Mouse (Mus musculus) embryonic facial prominence, embryonic 14.5 days (tissue): ENCODE measurements around the gene Ap1m2. TPM values are rescaled to one million over a fixed set of nuclear protein-coding genes. Genes with fewer than 3 reads are reported as not detected.
A peak's percentile ranks its signal among the peaks of the same experiment; 100 is the strongest.
"Not testable (repeated sequence)": the region's sequence is repeated elsewhere in the genome, so short reads cannot be mapped to it uniquely, and the experiment has no call there.

Experiments
- ATAC-seq: fragments of 200-750 bp; cut with Nextera tagmentation; 2 replicates; pipeline ENCODE4 v1.8.0; 2017; ENCODE audit warnings: low read depth, moderate number of reproducible peaks, moderate TSS enrichment
- DNase-seq: peaks from one replicate; pipeline ENCODE4 v3.0.0-alpha.2; 2015; ENCODE audit warnings: low spot score
- H3K27ac ChIP-seq: fragments of 300-500 bp; sonication (generic); replicated peaks from 2 replicates; pipeline ENCODE4 v1.5.1; 2014; ENCODE audit warnings: low read depth, mild to moderate bottlenecking, low read length, moderate library complexity
- H3K27me3 ChIP-seq: fragments of 300-500 bp; sonication (generic); replicated peaks from 2 replicates; pipeline ENCODE4 v1.6.1; 2014; ENCODE audit warnings: low read length; ENCODE audit not compliant: control insufficient read depth, insufficient read depth
- H3K36me3 ChIP-seq: fragments of 300-500 bp; sonication (generic); 2 replicates; pipeline ENCODE4 v1.6.1; 2014; ENCODE audit warnings: low read length, mixed read lengths; ENCODE audit not compliant: control insufficient read depth, insufficient read depth
- H3K4me1 ChIP-seq: fragments of 300-500 bp; sonication (generic); 2 replicates; pipeline ENCODE4 v1.6.1; 2014; ENCODE audit warnings: antibody characterized with exemption, low read length; ENCODE audit not compliant: control insufficient read depth, insufficient read depth
- H3K4me2 ChIP-seq: fragments of 300-500 bp; sonication (generic); 2 replicates; pipeline ENCODE4 v1.6.1; 2014; ENCODE audit warnings: low read depth, mild to moderate bottlenecking, low read length, moderate library complexity, mixed read lengths
- H3K4me3 ChIP-seq: fragments of 300-500 bp; sonication (generic); 2 replicates; pipeline ENCODE4 v1.5.1; 2014; ENCODE audit warnings: low read depth, mild to moderate bottlenecking, low read length
- H3K9ac ChIP-seq: fragments of 300-500 bp; sonication (generic); 2 replicates; pipeline ENCODE4 v1.6.1; 2014; ENCODE audit warnings: low read depth, mild to moderate bottlenecking, low read length, moderate library complexity, mixed read lengths
- H3K9me3 ChIP-seq: fragments of 300-500 bp; sonication (generic); 2 replicates; pipeline ENCODE4 v1.6.1; 2016; ENCODE audit warnings: low read length; ENCODE audit not compliant: control insufficient read depth
- WGBS: fragments of 180-500 bp; shearing (Covaris S2); extraction: QIAGEN DNeasy Blood & Tissue Kit; methylation state at CpG from one replicate; pipeline ENCODE4 v1.1.7; 2014; 5-methylcytosine and 5-hydroxymethylcytosine counted together
- polyA plus RNA-seq: library from polyadenylated mRNA; unstranded; fragments of >200 nt; fragmentation: Nextera tagmentation; extraction: Ambion mirVana; gene quantifications from 2 replicates; pipeline ENCODE4 v1.2.1, GENCODE M21; 2014

Gene Ap1m2
- polyA plus RNA-seq, 1 experiment from 2014 or later, result 20.8 TPM

DNA sequence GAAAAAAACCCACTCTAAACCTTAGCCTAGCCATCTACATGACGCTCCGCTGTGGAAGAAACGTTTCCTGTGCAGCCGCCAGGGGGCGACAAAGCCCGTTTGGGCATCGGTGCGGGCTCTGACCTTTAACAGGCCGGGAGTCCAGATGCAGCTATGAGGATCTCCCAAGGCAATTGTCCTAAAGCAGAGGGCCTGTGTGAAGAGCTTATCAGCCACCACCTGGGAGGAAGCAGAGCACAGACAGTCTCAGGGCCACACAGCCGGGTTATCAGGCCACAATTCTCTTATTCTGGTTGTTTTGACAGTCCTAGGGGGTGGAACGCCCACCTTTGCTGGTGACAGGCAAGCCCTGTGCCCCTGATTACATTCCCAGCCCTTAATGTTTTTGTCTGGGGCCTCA lies 1.3 kb upstream of the Ap1m2 start:
- Histone ChIP-seq H3K9me3 (no peaks in the 10 kb centered on the region), H3K27ac (no peak overlapping the region), H3K27me3 (peaks cover 17% of the 10 kb centered on the region), H3K9ac (no peak overlapping the region), H3K4me1 (no peaks in the 10 kb centered on the region; the same call in 1 of the 2 replicates), H3K4me2 (no peak overlapping the region), H3K36me3 (no peaks in the 10 kb centered on the region), H3K4me3 (no peak overlapping the region)
- DNase-seq (peak; percentile 84), ATAC-seq (peak; percentile 78)
- WGBS, result 6% methylated on average over 11 of the region's 11 CpGs

DNA sequence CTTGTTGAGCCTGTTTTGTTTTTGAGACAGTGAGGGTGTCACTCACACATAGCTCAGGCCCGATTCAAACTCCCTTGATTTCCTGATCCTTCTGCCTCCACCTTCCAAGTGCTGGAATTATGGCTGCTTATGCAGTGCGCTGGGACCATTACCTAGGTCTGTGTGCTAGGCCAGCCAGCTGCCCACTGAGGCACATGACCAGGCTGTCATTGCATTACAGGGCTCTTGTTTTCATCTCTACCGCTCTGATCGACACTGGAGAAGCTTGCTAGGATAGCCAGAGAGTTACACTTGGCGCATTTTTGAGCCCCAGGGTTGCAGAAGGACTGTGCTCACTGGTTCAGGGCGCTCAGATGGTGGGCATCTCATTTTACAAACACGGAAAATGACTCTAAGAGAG lies 442 bp downstream of the Ap1m2 start:
- H3K27ac ChIP-seq, result no peak overlapping the region
- 23% methylated on average over 7 of the region's 7 CpGs for WGBS
- H3K4me2 ChIP-seq, result peak overlapping the region; percentile 38
- H3K36me3 ChIP-seq, result no peaks in the 10 kb centered on the region
- ATAC-seq (peak; percentile 1; the same call in 1 of the 2 replicates), DNase-seq (no peak)
- no peaks in the 10 kb centered on the region; the same call in 1 of the 2 replicates for H3K4me1 ChIP-seq
- peaks cover 17% of the 10 kb centered on the region for H3K27me3 ChIP-seq
- no peaks in the 10 kb centered on the region for H3K9me3 ChIP-seq
- H3K4me3 ChIP-seq, result peak overlapping the region; percentile 41
- H3K9ac ChIP-seq, result peak overlapping the region; percentile 41; the same call in 1 of the 2 replicates

DNA sequence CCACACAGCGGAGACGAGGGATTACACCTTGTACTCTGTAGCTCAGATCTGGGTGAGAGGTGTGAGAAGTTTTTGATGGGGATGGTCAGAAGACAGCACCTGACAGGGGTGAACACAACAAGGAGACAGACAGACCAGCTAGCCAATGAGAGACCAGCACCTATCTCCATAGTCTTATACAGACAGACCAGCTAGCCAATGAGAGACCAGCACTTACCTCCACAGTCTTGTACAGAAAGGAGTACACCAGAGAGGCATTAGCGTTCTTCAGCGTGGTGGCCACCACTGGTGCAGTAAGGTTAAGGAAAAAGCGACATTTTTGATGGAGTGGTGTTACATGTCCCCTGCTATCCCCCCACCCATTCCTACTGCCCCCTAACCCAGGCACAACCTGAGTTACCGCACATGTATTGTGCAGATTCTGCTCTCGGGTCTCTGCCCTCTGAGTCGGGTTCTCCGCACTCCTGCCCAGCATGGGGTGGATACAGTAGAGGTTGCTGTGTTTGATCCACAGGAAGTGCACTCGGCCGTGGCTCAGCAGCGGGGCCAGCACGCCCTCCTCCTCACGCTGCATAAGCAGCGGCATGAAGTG lies 2.9 kb downstream of the Ap1m2 start:
- Histone ChIP-seq H3K4me1 (no peaks in the 10 kb centered on the region), H3K4me2 (no peak overlapping the region), H3K9ac (no peak overlapping the region), H3K9me3 (no peaks in the 10 kb centered on the region), H3K4me3 (no peak overlapping the region), H3K36me3 (no peaks in the 10 kb centered on the region), H3K27me3 (peaks cover 17% of the 10 kb centered on the region), H3K27ac (no peak overlapping the region)
- no peak for DNase-seq
- 71% methylated on average over 15 of the region's 15 CpGs for whole genome bisulfite sequencing
- no peak for ATAC-seq

DNA sequence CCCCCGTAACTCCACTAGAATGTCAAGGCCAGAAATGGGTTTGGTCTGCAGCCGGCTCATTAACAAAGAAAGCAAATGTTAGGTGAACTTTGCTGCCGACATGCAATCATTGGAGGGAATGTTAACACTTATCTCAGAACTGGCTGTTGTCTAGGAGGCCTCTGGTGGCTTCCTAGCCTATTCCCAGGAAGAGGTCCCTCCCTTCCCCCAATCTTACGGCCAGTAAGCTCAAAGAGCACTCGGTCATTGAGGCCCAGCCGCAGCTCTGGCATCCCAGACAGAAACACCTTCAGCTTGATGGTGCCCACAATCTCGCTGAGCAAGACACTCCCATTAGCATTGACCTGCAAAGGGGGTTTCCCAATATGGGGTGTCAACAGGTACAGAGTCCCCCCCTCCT lies 7.1 kb downstream of the Ap1m2 start:
- no peaks in the 10 kb centered on the region for H3K4me1 ChIP-seq
- peaks cover 4% of the 10 kb centered on the region; the same call in 1 of the 2 replicates for H3K9me3 ChIP-seq
- no peaks in the 10 kb centered on the region for H3K36me3 ChIP-seq
- H3K4me2 ChIP-seq, result no peak overlapping the region
- no peak overlapping the region for H3K4me3 ChIP-seq
- DNase-seq, result no peak
- no peak overlapping the region for H3K9ac ChIP-seq
- H3K27me3 ChIP-seq, result no peaks in the 10 kb centered on the region
- ATAC-seq, result no peak
- WGBS, result 86% methylated on average over 7 of the region's 7 CpGs
- H3K27ac ChIP-seq, result no peak overlapping the region

DNA sequence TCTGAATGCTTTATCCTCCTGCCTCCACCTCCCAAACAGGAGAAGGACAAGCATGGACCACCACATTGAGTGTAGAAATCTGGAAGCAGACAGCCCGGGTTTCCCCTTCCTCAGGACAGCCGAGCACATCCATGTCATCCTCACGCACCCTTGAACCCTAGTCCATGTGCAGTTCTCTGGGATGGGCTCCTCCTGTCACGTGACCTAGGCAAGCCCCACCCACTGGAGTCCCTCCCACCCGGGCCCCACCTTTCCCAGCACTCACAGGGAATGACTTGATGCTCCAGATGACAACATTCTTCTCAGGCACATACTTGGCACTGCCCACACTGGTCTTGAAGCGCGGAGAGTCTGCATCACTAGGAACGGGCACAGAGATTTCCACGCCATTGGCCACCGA lies 13.1 kb downstream of the Ap1m2 start:
- Histone ChIP-seq H3K36me3 (no peaks in the 10 kb centered on the region), H3K4me2 (no peak overlapping the region), H3K27ac (no peak overlapping the region), H3K4me1 (no peaks in the 10 kb centered on the region), H3K9ac (no peak overlapping the region), H3K4me3 (no peak overlapping the region), H3K9me3 (peaks cover 4% of the 10 kb centered on the region; the same call in 1 of the 2 replicates), H3K27me3 (no peaks in the 10 kb centered on the region)
- ATAC-seq, result no peak
- WGBS, result 83% methylated on average over 10 of the region's 10 CpGs
- no peak for DNase-seq

DNA sequence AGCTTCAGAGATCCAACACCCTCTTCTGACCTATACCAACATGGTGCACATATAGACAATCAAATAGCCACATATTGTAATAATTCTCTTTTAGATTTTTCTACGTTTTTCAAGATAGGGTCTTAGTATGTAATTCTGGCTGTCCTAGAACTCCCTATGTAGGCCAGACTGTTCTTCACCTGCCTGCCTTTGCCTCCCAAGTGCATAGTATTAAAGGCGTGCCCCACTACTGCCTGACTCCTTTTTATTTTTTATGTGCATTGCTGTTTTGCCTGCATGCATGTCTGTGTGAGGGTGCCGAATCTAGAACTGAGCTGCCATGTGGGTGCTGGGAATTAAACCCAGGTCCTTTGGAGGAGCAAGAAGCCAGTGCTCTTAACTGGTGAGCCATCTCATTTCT lies 19.9 kb downstream of the Ap1m2 start:
- no peak overlapping the region for H3K4me3 ChIP-seq
- no peaks in the 10 kb centered on the region for H3K9me3 ChIP-seq
- 88% methylated on average over 3 of the region's 3 CpGs for WGBS
- H3K9ac ChIP-seq, result no peak overlapping the region
- H3K27ac ChIP-seq, result no peak overlapping the region
- H3K36me3 ChIP-seq, result no peaks in the 10 kb centered on the region
- peaks cover 15% of the 10 kb centered on the region for H3K4me1 ChIP-seq
- no peak overlapping the region for H3K4me2 ChIP-seq
- ATAC-seq (no peak), DNase-seq (no peak)
- no peaks in the 10 kb centered on the region for H3K27me3 ChIP-seq

DNA sequence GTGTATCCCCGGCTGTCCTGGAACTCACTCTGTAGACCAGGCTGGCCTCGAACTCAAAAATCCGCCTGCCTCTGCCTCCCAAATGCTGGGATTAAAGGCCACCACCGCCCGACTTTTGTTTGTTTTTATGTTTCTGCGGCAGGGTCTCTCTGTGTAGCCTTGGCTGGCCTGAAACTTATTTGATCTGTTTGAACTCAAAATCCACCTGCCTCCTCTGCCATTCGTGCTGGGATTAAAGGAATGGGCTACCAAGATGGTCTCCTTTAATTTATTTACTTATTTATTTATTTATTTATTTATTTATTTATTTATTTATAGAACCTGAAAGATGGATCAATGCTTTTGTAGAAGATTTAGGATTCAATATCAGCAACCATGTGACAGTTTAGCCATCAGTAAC lies 20.3 kb downstream of the Ap1m2 start:
- not testable (repeated sequence) for DNase-seq, ATAC-seq, H3K27me3 ChIP-seq, H3K9me3 ChIP-seq, H3K36me3 ChIP-seq
- H3K9ac ChIP-seq, result peak overlapping the region; percentile 36
- H3K4me3 ChIP-seq, result peak overlapping the region; percentile 81
- peaks cover 18% of the 10 kb centered on the region for H3K4me1 ChIP-seq
- peak overlapping the region; percentile 77 for H3K27ac ChIP-seq
- WGBS, result 16% methylated on average over 7 of the region's 7 CpGs
- peak overlapping the region; percentile 55 for H3K4me2 ChIP-seq

DNA sequence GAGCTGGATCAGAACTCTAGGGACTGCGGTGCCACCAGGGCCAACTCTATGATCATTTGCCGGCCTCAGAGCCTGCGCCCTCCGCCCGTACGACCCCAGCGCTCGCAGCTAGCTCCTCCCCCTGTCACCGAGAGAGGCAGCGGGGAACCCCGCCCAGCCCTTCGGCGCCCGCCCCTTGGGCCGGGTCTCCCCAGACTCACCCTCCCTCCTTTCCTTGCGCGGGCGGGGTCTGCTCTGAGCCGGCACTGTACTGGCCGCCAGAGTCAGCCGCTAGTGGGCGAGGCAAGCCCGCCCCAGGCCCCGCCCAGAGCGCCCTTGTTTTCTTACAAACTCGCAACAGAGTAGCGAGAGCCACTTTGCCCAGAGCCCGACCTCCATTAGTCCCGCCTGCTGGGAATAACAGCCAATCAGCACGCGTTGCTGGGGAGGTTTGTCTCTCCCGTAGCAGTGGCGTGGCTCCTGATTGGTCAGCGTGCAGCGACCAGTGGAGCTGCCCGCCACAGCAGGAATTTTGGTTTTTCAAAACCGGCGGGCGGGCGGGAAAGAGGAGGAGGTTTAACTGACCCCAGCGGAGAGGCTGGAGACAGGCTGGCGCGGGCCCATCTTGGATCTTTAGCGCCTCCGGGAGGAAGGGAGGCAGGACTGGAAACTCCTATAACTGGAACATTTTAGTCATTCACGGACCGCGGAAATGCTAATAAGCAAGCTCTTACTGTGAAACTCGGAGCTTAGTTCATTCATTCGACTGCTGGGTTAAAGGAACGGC lies 20.9 kb downstream of the Ap1m2 start, which contains the start of gene Cdkn2d:
TSS of gene Cdkn2d (minus strand) at position 386 of the 766 bp plus-strand sequence.
- WGBS, result 0% methylated on average over 46 of the region's 51 CpGs
- peak; percentile 100 for DNase-seq
- H3K4me3 ChIP-seq, result peak within 1 kb of the TSS; percentile 81
- ATAC-seq, result peak; percentile 97
- 0 out of 2 replicates have a peak, but pooled peaks cover 4% of the 10 kb centered on the region for H3K36me3 ChIP-seq
- peak within 1 kb of the TSS; percentile 75 for H3K9ac ChIP-seq
- peaks cover 23% of the 10 kb centered on the region for H3K4me1 ChIP-seq
- no peaks in the 10 kb centered on the region for H3K9me3 ChIP-seq
- peak within 1 kb of the TSS; percentile 77 for H3K27ac ChIP-seq
- no peaks in the 10 kb centered on the region for H3K27me3 ChIP-seq
- peak within 1 kb of the TSS; percentile 70 for H3K4me2 ChIP-seq
